Mouse (Mus musculus) CH12.LX (cell line): ENCODE results near the gene Nlrc5. TPM values are rescaled to one million over a fixed set of nuclear protein-coding genes. Genes with fewer than 3 reads are reported as not detected.
A peak's percentile ranks its signal among the peaks of the same experiment; 100 is the strongest.

ENCODE experiments used
- DNase-seq: peaks from one replicate; pipeline ENCODE4 v3.0.0-alpha.2; 2013; ENCODE audit errors: extremely low read depth
- H3K27ac ChIP-seq: 2 replicates; pipeline ENCODE4 v1.5.1; 2012; ENCODE audit warnings: low read depth, mild to moderate bottlenecking, control low read depth, moderate library complexity; ENCODE audit not compliant: insufficient read depth
- H3K27me3 ChIP-seq: replicated peaks from 2 replicates; pipeline ENCODE3; 2012; ENCODE audit warnings: inconsistent platforms
- H3K36me3 ChIP-seq, 2 experiments: replicated peaks in 1 of 2; 2 replicates each; pipeline versions ENCODE3 to v1.6.1; 2012; ENCODE audit warnings: inconsistent platforms in 1 of 2, low read length in 1 of 2, mild to moderate bottlenecking in 1 of 2, mixed read lengths in 1 of 2, moderate library complexity in 1 of 2; ENCODE audit not compliant: control insufficient read depth in 1 of 2, insufficient read depth in 1 of 2
- H3K4me1 ChIP-seq, 2 experiments: 2 replicates each; pipeline ENCODE4 v1.6.1; 2012; ENCODE audit warnings: inconsistent platforms in 1 of 2, moderate library complexity in 1 of 2; ENCODE audit not compliant: insufficient read depth in 2 of 2, control insufficient read depth in 1 of 2
- H3K4me2 ChIP-seq: 2 replicates; pipeline ENCODE4 v1.6.1; 2012; ENCODE audit warnings: low read depth, mild to moderate bottlenecking, control low read depth; ENCODE audit not compliant: poor library complexity, insufficient read depth, severe bottlenecking
- H3K4me3 ChIP-seq, 3 experiments: fragments of 150-350 bp in 1 of 3; sonication (generic) in 1 of 3; replicated peaks in 1 of 3; 2 replicates each; pipeline versions ENCODE3 to v1.5.1; 2011 to 2012; ENCODE audit warnings: low read depth in 2 of 3, low read length in 2 of 3, mild to moderate bottlenecking in 2 of 3, moderate library complexity in 2 of 3, control low read depth in 1 of 3, improper control_type of control experiment in 1 of 3, inconsistent platforms in 1 of 3, mixed read lengths in 1 of 3; ENCODE audit not compliant: poor library complexity in 1 of 3
- H3K79me2 ChIP-seq: replicated peaks from 2 replicates; pipeline ENCODE4 v1.6.1; 2012; ENCODE audit warnings: mild to moderate bottlenecking, moderate library complexity; ENCODE audit not compliant: control insufficient read depth, poor library complexity, insufficient read depth, severe bottlenecking; ENCODE audit errors: extremely low read depth
- H3K9ac ChIP-seq: 2 replicates; pipeline ENCODE4 v1.6.1; 2012; ENCODE audit warnings: low read depth, mild to moderate bottlenecking, control low read depth, moderate library complexity; ENCODE audit not compliant: insufficient read depth
- H3K9me3 ChIP-seq: replicated peaks from 2 replicates; pipeline ENCODE3; 2012; ENCODE audit warnings: low read length, inconsistent platforms, mixed read lengths
- BHLHE40 ChIP-seq: IDR thresholded peaks from 2 replicates; pipeline ENCODE4 v1.6.1; 2011; ENCODE audit warnings: mild to moderate bottlenecking, low read depth, low read length, improper control_type of control experiment
- CHD1 ChIP-seq: IDR thresholded peaks from 2 replicates; pipeline ENCODE4 v1.6.1; 2012; ENCODE audit warnings: low read depth, low read length, improper control_type of control experiment, inconsistent platforms
- CTCF ChIP-seq, 2 experiments: IDR thresholded peaks in 1 of 2; conservative IDR thresholded peaks in 1 of 2; 2 replicates each; pipeline ENCODE4 v1.5.1; 2011 to 2012; ENCODE audit warnings: low read depth in 2 of 2, low read length in 2 of 2, improper control_type of control experiment in 1 of 2, inconsistent platforms in 1 of 2, mild to moderate bottlenecking in 1 of 2, moderate library complexity in 1 of 2
- E2F4 ChIP-seq: IDR thresholded peaks from 2 replicates; pipeline ENCODE4 v1.6.1; 2011; ENCODE audit warnings: low read depth, low read length, improper control_type of control experiment; ENCODE audit not compliant: insufficient replicate concordance
- ELF1 ChIP-seq: IDR thresholded peaks from 2 replicates; pipeline ENCODE4 v1.6.1; 2014; ENCODE audit warnings: low read depth, mild to moderate bottlenecking, inconsistent platforms, low read length, improper control_type of control experiment
- EP300 ChIP-seq: IDR thresholded peaks from 2 replicates; pipeline ENCODE4 v1.6.1; 2011; ENCODE audit warnings: low read length, improper control_type of control experiment
- ETS1 ChIP-seq: conservative IDR thresholded peaks from 2 replicates; pipeline ENCODE4 v1.6.1; 2012; ENCODE audit warnings: low read depth, mild to moderate bottlenecking, inconsistent platforms, low read length, improper control_type of control experiment, moderate library complexity
- GABPA ChIP-seq: IDR thresholded peaks from 2 replicates; pipeline ENCODE4 v1.6.1; 2012; ENCODE audit warnings: low read depth, low read length, improper control_type of control experiment, inconsistent platforms; ENCODE audit not compliant: insufficient replicate concordance
- HCFC1 ChIP-seq: IDR thresholded peaks from 2 replicates; pipeline ENCODE4 v1.6.1; 2012; ENCODE audit warnings: low read depth, mild to moderate bottlenecking, inconsistent platforms, low read length, improper control_type of control experiment
- IRF4 ChIP-seq: IDR thresholded peaks from 2 replicates; pipeline ENCODE4 v1.6.1; 2014; ENCODE audit warnings: low read depth, mild to moderate bottlenecking, inconsistent platforms, low read length, improper control_type of control experiment
- JUN ChIP-seq: IDR thresholded peaks from 2 replicates; pipeline ENCODE4 v1.6.1; 2011; ENCODE audit warnings: low read depth, mild to moderate bottlenecking, low read length, improper control_type of control experiment, moderate library complexity; ENCODE audit not compliant: insufficient read depth
- MAFK ChIP-seq: IDR thresholded peaks from 2 replicates; pipeline ENCODE4 v1.6.1; 2011; ENCODE audit warnings: low read length, improper control_type of control experiment; ENCODE audit not compliant: insufficient replicate concordance
- MAX ChIP-seq: IDR thresholded peaks from 2 replicates; pipeline ENCODE4 v1.6.1; 2011; ENCODE audit warnings: low read length, improper control_type of control experiment
- MAZ ChIP-seq: IDR thresholded peaks from 2 replicates; pipeline ENCODE4 v1.6.1; 2012; ENCODE audit warnings: low read depth, mild to moderate bottlenecking, inconsistent platforms, low read length, improper control_type of control experiment, moderate library complexity
- MEF2A ChIP-seq: IDR thresholded peaks from 2 replicates; pipeline ENCODE4 v1.6.1; 2014; ENCODE audit warnings: low read depth, mild to moderate bottlenecking, inconsistent platforms, low read length, improper control_type of control experiment, borderline replicate concordance
- MXI1 ChIP-seq: IDR thresholded peaks from 2 replicates; pipeline ENCODE4 v1.6.1; 2011; ENCODE audit warnings: mild to moderate bottlenecking, low read depth, low read length, improper control_type of control experiment
- MYC ChIP-seq: IDR thresholded peaks from 2 replicates; pipeline ENCODE4 v1.6.1; 2011; ENCODE audit warnings: low read depth, mild to moderate bottlenecking, improper control_type of control experiment, low read length
- NRF1 ChIP-seq: IDR thresholded peaks from 2 replicates; pipeline ENCODE4 v1.6.1; 2014; ENCODE audit warnings: low read depth, mild to moderate bottlenecking, inconsistent platforms, low read length, improper control_type of control experiment, moderate library complexity
- PAX5 ChIP-seq: IDR thresholded peaks from 2 replicates; pipeline ENCODE4 v1.6.1; 2012; ENCODE audit warnings: low read length, inconsistent platforms, mixed read lengths
- POLR2A ChIP-seq: IDR thresholded peaks from 2 replicates; pipeline ENCODE4 v1.6.1; 2011; ENCODE audit warnings: low read depth, mild to moderate bottlenecking, improper control_type of control experiment, low read length
- POLR2AphosphoS2 ChIP-seq: IDR thresholded peaks from 2 replicates; pipeline ENCODE4 v1.6.1; 2011; ENCODE audit warnings: low read depth, low read length, improper control_type of control experiment
- RAD21 ChIP-seq: IDR thresholded peaks from 2 replicates; pipeline ENCODE4 v1.6.1; 2011; ENCODE audit warnings: low read depth, mild to moderate bottlenecking, low read length, improper control_type of control experiment, moderate library complexity
- RCOR1 ChIP-seq: conservative IDR thresholded peaks from 2 replicates; pipeline ENCODE4 v1.6.1; 2012; ENCODE audit warnings: low read depth, mild to moderate bottlenecking, inconsistent platforms, low read length, improper control_type of control experiment
- SIN3A ChIP-seq: IDR thresholded peaks from 2 replicates; pipeline ENCODE4 v1.6.1; 2012; ENCODE audit warnings: low read length, improper control_type of control experiment, inconsistent platforms
- SMC3 ChIP-seq: IDR thresholded peaks from 2 replicates; pipeline ENCODE4 v1.6.1; 2011; ENCODE audit warnings: low read depth, low read length, improper control_type of control experiment
- TBP ChIP-seq: conservative IDR thresholded peaks from 2 replicates; pipeline ENCODE4 v1.6.1; 2011; ENCODE audit warnings: low read depth, low read length, improper control_type of control experiment
- TCF12 ChIP-seq: IDR thresholded peaks from 2 replicates; pipeline ENCODE4 v1.6.1; 2014; ENCODE audit warnings: low read depth, mild to moderate bottlenecking, inconsistent platforms, low read length, improper control_type of control experiment
- UBTF ChIP-seq: IDR thresholded peaks from 2 replicates; pipeline ENCODE4 v1.6.1; 2012; ENCODE audit warnings: low read depth, mild to moderate bottlenecking, inconsistent platforms, low read length, improper control_type of control experiment, moderate library complexity
- USF1 ChIP-seq: IDR thresholded peaks from 2 replicates; pipeline ENCODE4 v1.6.1; 2014; ENCODE audit warnings: low read depth, mild to moderate bottlenecking, inconsistent platforms, low read length, improper control_type of control experiment
- ZC3H11A ChIP-seq: IDR thresholded peaks from 2 replicates; pipeline ENCODE4 v1.6.1; 2012; ENCODE audit warnings: low read depth, mild to moderate bottlenecking, inconsistent platforms, low read length, improper control_type of control experiment
- ZKSCAN1 ChIP-seq: IDR thresholded peaks from 2 replicates; pipeline ENCODE4 v1.6.1; 2012; ENCODE audit warnings: low read depth, inconsistent platforms, low read length, improper control_type of control experiment, borderline replicate concordance
- ZMIZ1 ChIP-seq: IDR thresholded peaks from 2 replicates; pipeline ENCODE4 v1.6.1; 2012; ENCODE audit warnings: low read depth, mild to moderate bottlenecking, inconsistent platforms, low read length, improper control_type of control experiment
- ZNF384 ChIP-seq: IDR thresholded peaks from 2 replicates; pipeline ENCODE4 v1.6.1; 2012; ENCODE audit warnings: low read depth, low read length, improper control_type of control experiment, inconsistent platforms
- dilution Hi-C: fragments of 300-500 bp; cut with MboI; formaldehyde crosslinking; loops from 2 replicates; pipeline ENCODE4 v1.14.3; 2020; ENCODE audit warnings: low sequenced_read_pairs; ENCODE audit not compliant: extremely low pct_unique_long_range_greater_than_20kb, extremely low pct_ligation_motif_present
- in situ Hi-C: fragments of 300-500 bp; cut with MboI; formaldehyde crosslinking; loops from 3 replicates; pipeline ENCODE4 v1.14.3; 2019; ENCODE audit warnings: low sequenced_read_pairs, low pct_ligation_motif_present, low pct_unique_long_range_greater_than_20kb, mixed read lengths
- polyA plus RNA-seq: library from polyadenylated mRNA; unstranded; fragments of >175 nt; gene quantifications from 2 replicates; pipeline ENCODE4 v1.2.1, GENCODE M21; 2012; ENCODE audit warnings: low read depth; ENCODE audit not compliant: insufficient read length
- total RNA-seq, 2 experiments: library from RNA; depleted of rRNA; stranded (reverse); fragments of 300-350 nt in 1 of 2; fragments of >200 nt in 1 of 2; gene quantifications; 2 replicates each; pipeline ENCODE4 v1.2.3; 2012 to 2014

The Nlrc5 gene
- total and polyA plus RNA-seq, 3 experiments, result 58.6 to 72.5 (median 60.2) TPM

DNA sequence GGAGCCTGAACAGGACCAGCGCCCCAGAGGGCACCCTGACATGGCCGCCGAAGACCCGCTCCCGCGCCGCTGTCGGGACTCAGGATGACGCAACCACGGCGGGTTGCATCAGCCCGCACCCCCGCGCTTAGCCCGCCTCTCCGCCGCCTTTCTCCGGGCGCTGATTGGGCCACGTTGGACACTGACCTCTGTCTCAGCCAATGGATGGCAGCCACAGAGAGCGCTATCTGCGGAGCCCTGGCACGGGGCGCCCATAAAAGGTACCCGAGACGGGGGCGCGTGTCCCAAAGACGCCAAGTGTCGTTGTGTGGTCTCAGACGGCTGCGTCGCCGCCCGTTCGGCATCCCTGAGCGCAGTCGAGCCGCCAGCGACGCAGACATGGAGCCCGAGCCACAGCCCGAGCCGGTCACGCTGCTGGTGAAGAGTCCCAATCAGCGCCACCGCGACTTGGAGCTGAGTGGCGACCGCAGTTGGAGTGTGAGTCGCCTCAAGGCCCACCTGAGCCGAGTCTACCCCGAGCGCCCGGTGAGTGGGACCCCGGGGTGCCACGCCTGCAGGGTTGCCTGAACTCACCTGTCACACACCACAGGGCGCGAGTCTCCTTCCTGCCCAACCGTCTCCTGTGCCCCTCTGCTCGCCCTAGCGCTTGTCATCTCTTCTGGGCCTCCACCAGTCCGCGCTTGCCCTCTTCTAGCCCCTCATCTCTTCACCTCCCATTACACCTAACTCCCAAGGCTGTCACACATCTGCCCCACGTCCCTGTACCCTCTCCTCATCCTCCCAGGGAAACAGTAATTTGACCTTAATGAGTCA lies 47.7 kb upstream of the Nlrc5 start, which contains the start of gene Herpud1 (continued):
- TF ChIP-seq JUN (no peak; the same call in 1 of the 2 replicates), MEF2A (no peak; the same call in 1 of the 2 replicates), USF1 (peak; percentile 30; the same call in 1 of the 2 replicates)

DNA sequence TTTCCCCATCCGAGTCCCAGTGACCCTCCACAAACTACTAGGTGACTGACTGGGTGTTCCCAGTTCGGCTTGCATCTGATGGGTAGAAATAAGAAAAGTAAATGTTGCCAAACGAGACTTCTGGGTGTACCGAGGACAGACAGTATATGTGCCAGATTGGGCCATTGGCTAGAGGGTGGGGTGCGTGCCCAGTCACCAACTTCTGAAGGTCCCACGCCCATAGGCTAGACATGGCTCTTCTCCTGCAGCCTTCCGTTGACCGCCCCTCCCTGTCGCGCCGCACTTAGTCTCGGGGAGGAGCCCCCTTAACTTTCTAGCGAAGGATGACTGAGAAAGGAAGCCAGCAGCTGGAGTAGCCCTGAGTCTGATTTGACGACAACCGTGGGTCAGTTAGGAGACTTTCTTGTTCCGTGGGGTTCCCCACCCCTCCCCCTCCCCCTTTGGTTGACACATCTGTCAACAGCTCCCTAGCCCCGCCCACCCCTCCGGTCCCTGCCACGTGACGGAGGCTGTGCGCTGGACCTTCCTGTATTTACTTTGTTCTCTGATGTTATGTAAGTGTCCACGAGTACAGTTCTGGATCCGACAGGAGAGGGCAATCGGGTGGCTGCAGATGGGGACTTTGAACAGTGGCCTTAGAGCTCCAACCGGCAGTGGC lies 47.0 kb upstream of the Nlrc5 start:
- H3K9me3 ChIP-seq, result peaks cover 6% of the 10 kb centered on the region
- peak overlapping the region; percentile 71 to 97 (median 92) for H3K4me3 ChIP-seq
- 0 out of 2 replicates have a peak overlapping the region, but pooled peaks have one; percentile 76 for H3K4me2 ChIP-seq
- DNase-seq, result peak; percentile 89
- peaks cover 29 to 39% of the 10 kb centered on the region in 2 experiments for H3K36me3 ChIP-seq
- peaks cover 11 to 45% of the 10 kb centered on the region in 2 experiments for H3K4me1 ChIP-seq
- H3K9ac ChIP-seq, result peak overlapping the region; percentile 95
- H3K27ac ChIP-seq, result peak overlapping the region; percentile 87
- H3K79me2 ChIP-seq, result peaks cover 52% of the 10 kb centered on the region
- H3K27me3 ChIP-seq, result no peaks in the 10 kb centered on the region
- dilution Hi-C loops (no loop called here), in situ Hi-C loops (no loop called here)
- TF ChIP-seq ETS1, result peak; percentile 59
- TF ChIP-seq NRF1, result no peak
- TF ChIP-seq SIN3A, result peak; percentile 93
- no peak for TF ChIP-seq RAD21
- no peak for TF ChIP-seq ZC3H11A
- peak; percentile 56 for TF ChIP-seq POLR2A
- TF ChIP-seq MAFK, result no peak
- TF ChIP-seq MXI1, result peak; percentile 99
- TF ChIP-seq MEF2A, result peak; percentile 19; the same call in 1 of the 2 replicates
- TF ChIP-seq TCF12, result no peak; the same call in 1 of the 2 replicates
- TF ChIP-seq MAZ, result no peak
- no peak for TF ChIP-seq PAX5
- peak; percentile 93; the same call in 1 of the 2 replicates for TF ChIP-seq POLR2AphosphoS2
- peak; percentile 83 for TF ChIP-seq BHLHE40
- TF ChIP-seq GABPA, result no peak
- 0 out of 2 replicates have a peak, but pooled peaks have one; percentile 1 for TF ChIP-seq SMC3
- no peak for TF ChIP-seq CTCF (conservative IDR thresholded peaks at IDR 0.05 in 1 of 2, IDR thresholded peaks at IDR 0.05 in 1 of 2; ENCODE audit: low read depth in 2 of 2, low read length in 2 of 2)
- no peak; the same call in 1 of the 2 replicates for TF ChIP-seq HCFC1
- no peak for TF ChIP-seq ZNF384
- TF ChIP-seq E2F4, result no peak
- 0 out of 2 replicates have a peak, but pooled peaks have one; percentile 17 for TF ChIP-seq IRF4
- no peak for TF ChIP-seq EP300
- TF ChIP-seq TBP, result no peak
- no peak for TF ChIP-seq RCOR1
- no peak for TF ChIP-seq JUN
- TF ChIP-seq MAX, result peak; percentile 80
- no peak; the same call in 1 of the 2 replicates for TF ChIP-seq ZMIZ1
- no peak for TF ChIP-seq ELF1
- no peak for TF ChIP-seq UBTF
- no peak for TF ChIP-seq CHD1
- no peak; the same call in 1 of the 2 replicates for TF ChIP-seq MYC
- no peak for TF ChIP-seq ZKSCAN1
- peak; percentile 81 for TF ChIP-seq USF1
